Mouse (Mus musculus): Measurements from ENCODE around the gene Gm5737. TPM values are rescaled to one million over a fixed set of nuclear protein-coding genes. Genes with fewer than 3 reads are reported as not detected.

Gm5737 gene
- total RNA-seq (2023) = not detected

GRCm38 (mm10) chr7:120811834-120812415 is at the start of gene Gm5737:
Gm5737 (plus strand) TSS chr7:120812365.

DNA sequence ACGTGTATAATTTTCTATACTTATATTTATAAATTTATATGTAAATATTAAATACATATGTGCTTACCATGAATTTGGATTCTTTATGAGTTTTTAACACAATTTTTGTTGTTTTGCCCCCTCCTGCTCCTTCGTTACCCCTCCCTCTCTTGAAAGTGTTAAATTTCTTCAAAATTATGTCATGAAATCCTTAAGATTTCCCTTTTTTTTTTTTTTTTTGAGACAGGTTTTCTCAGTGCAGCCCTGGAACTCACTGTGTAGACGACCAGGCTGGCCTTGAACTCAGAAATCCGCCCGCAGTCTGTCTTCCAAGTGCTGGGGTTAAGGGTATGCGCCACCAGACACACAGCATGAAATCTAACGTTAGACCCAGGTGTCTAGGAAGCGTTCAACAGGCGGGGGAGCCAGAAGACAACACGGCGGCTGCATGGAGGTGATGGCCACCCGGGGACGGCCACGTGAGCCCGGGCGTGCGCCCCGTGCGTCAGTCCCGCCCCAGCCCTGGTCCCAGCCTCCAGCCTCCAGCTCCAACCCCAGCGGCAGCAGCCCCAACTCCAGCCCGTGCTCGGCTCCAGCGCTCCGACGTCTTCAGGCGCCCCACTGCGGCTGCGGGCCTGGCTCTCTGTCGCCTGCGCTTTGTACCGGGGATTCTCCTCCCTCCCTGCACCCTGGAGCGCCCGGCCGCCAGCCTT is 30.3 kb downstream of the Gm5737 start, which contains the start of gene Eef2k:
Eef2k (plus strand) TSS at position 487 of the 692 bp plus-strand sequence.

Other genes with a start within 250 kb of the Gm5737 start
- 10 to 100 TPM; 81.3 to 88.7 TPM for gene Uqcrc2, start 177.2 kb upstream of the Gm5737 start, total RNA-seq (2023)
- gene Pdzd9, start 142.0 kb upstream of the Gm5737 start, total RNA-seq (2023) = not detected
- 10 to 100 TPM; 14.4 to 22.2 TPM for gene Mosmo, start 134.7 kb upstream of the Gm5737 start, total RNA-seq (2023)
- not detected for gene Vwa3a, start 73.0 kb upstream of the Gm5737 start, total RNA-seq (2023)
- 10 to 100 TPM; 22.5 to 28.3 TPM for gene Eef2k, start 30.5 kb downstream of the Gm5737 start, total RNA-seq (2023)
- gene Polr3e, start 105.4 kb downstream of the Gm5737 start, total RNA-seq (2023) = 10 to 100 TPM; 39.0 to 44.5 TPM
- 1 to 10 TPM; 4.0 to 4.1 TPM for gene Cdr2, start 169.9 kb downstream of the Gm5737 start, total RNA-seq (2023)
- gene Mfsd13b, start 170.1 kb downstream of the Gm5737 start, total RNA-seq (2023) = not detected
- 10 to 100 TPM; 21.1 to 23.3 TPM for gene Mettl9, start 222.1 kb downstream of the Gm5737 start, total RNA-seq (2023)

All from B cell, adult 67 days (primary cell).